Mouse (Mus musculus): ENCODE data around the gene Coa4.
A peak's percentile ranks its signal among the peaks of the same experiment; 100 is the strongest.

Gene Coa4

GRCm38 (mm10) chr7:100536804-100537518 is at the start of gene Coa4:
TSS of gene Coa4 (plus strand) at chr7:100537071.
- DNase-seq (ENCODE audit: low spot score) = peak; percentile 84

DNA sequence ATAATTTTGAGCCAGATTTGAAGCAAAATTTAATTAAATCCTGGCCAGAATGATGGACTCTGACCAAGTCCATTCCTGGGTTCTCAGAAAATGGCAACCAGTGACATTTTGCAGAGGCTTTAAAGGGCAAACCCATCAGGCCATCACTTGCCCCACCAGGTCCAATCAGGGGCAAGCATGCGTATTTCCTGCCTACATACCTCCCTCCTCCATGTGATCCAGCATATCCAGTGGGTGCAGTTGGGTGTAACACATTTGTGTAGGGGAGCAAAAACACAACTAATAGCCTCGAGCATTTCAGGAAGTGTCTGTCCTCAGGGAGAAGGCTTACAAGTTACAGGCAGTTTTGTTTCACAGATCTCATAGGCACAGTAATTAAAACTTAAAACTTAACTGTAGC is 49.6 kb upstream of the Coa4 start:
- no peak for DNase-seq (ENCODE audit: low spot score)

GRCm38 (mm10) chr7:100488474-100489048 is 48.3 kb upstream of the Coa4 start:
- peak; percentile 43 for DNase-seq (ENCODE audit: low spot score)

GRCm38 (mm10) chr7:100492391-100493116 is 44.3 kb upstream of the Coa4 start:
- peak; percentile 71 for DNase-seq (ENCODE audit: low spot score)

DNA sequence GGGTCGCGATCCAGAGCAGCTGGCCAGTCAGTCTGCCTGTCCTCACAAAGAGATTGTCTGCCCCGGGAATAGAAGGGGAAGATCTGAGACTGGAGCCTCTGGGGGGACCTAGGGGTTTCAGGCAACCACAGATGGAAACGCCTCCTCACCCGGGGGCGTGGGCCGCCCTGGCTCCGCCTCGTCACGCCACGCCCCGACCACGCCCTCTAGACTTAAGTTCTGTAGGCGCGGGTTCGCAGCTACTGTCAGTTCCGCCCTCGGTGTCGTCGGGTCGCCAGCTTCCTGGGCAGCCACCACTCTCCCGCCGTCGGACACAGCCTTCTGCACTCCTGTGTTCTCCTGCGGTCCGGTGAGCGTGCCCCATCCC is 43.8 kb upstream of the Coa4 start, which contains the start of gene Ucp2:
Ucp2 (plus strand) TSS at position 221 of the 367 bp plus-strand sequence.
- DNase-seq (ENCODE audit: low spot score) = peak; percentile 92

DNA sequence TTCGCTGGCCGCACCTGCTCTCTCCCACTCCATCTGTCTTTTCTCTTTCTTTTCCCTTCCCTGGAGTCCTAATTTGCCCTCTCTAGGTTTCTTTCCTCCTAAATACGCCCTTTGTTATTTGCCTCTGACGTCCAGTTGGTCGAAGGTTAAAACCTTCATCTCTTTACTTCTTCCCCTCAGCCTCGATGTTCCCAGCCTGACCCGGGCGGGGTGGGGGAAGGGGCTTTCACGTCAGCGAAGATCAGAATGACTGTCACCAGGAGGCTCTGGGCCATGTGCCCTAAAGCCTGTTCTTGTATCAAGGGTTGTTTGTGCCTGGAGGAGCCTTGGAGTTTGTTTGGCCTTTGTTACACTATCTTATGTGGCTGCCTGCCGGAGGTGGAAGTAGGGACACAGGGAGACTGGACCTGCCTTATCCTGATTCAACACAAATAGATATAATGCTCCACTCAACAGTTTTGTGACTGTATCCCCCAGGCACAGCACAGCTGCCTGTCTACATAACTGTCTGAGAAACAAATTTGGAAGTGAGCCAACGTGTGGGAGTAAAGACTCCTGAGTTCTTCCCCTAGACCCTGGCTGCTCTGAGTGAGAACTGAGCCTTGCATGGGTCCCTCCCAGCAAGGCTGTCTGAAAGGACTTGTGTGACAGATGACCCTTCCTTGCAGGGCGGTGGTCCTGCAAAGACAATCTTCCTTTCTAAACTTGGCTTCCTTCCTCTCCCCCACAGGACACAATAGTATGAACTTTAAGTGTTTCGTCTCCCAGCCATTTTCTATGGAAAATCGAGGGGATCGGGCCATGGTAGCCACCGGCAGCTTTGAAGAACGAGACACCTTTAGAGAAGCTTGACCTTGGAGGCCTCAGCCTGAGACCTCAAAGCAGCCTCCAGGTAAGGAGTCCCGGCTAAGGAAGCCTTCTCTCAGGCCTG is 43.1 kb upstream of the Coa4 start:
- peak; percentile 55 for DNase-seq (ENCODE audit: low spot score)

DNA sequence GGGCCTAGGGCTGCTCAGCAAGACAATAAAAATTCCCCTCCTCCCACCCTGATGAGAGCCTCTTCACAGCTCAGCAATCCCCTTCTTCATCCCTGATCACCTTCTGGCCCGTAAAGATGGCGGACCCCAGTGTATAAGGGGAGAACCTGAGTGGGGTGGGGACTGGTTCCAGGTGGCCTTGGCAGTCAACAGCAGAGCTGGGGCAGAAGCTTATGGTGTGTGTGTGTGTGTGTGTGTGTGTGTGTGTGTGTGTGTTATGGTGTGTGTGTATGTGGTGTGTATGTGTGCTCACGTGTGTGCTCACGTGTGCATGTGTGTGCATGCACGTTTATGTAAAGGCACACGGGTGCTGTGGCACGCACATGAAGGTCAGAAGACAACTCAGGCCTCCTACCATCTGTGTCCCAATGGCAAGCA is 42.4 kb upstream of the Coa4 start:
- DNase-seq (ENCODE audit: low spot score) = no peak

GRCm38 (mm10) chr7:100495042-100495441 is 41.8 kb upstream of the Coa4 start:
- no peak for DNase-seq (ENCODE audit: low spot score)

DNA sequence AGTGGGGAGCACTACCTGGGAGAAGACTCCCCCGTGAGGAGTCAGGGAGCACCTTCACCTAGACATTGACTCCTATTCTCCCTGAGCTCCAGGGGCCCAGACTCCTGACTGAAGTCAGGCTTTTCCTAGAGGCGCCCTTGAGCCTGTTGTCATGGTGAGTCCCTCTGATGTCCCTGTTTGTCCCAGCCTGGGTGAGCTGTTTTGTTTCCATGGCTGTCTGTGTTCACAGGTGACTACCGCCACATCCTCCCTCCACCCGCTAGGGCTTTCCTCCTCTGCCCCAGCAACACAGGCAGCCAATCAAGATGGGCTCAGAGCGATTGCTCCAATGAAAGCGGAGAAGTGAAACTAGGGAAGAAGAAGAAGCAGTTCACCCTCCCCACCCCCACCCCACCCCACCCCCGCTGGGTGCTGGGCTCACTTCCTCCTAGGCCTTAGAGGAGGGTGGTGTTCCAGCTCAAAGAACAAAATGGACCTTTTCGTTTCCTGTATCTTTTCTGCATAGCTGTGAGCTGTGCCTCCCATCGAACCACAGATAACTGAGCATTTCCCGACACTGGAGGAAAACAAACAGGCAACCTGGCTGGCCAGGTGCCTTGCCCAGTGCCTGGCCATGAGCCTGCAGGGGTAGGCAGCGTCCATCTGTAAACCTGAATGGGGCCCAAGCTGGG is 41.2 kb upstream of the Coa4 start:
- peak; percentile 64 for DNase-seq (ENCODE audit: low spot score)

GRCm38 (mm10) chr7:100496371-100496770 is 40.5 kb upstream of the Coa4 start:
- no peak for DNase-seq (ENCODE audit: low spot score)

GRCm38 (mm10) chr7:100496791-100497190 is 40.1 kb upstream of the Coa4 start:
- no peak for DNase-seq (ENCODE audit: low spot score)

DNA sequence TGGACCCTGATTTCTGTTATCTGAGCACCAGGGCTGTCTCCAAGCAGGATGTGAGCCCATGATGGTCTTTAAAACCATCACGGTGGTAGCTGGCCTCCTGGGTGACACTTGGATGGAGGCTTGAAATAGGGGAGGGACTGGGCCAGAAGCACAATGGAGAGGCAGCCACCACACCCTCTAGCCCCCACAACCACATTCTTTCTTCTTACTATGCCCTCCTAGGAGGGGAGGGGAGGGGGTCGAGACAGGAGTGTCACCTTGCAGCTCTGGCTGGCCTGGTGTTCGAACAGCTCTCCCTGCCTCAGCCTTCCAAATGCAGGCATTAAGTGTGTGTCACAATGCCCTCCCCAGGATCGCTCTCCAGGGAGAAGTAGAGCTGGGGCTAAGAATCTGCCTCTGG is 39.5 kb upstream of the Coa4 start:
- no peak for DNase-seq (ENCODE audit: low spot score)

DNA sequence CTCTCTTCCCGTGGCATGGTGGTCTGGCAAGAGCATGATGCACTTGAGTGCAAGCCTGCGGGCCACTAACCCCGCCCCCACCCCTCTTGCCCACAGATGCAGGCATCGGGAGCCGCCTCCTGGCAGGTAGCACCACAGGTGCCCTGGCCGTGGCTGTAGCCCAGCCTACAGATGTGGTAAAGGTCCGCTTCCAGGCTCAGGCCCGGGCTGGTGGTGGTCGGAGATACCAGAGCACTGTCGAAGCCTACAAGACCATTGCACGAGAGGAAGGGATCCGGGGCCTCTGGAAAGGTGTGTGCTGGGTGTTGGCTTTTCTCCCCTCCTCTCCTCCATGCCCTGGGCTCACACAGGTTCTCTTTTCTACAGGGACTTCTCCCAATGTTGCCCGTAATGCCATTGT is 38.9 kb upstream of the Coa4 start:
- no peak for DNase-seq (ENCODE audit: low spot score)

DNA sequence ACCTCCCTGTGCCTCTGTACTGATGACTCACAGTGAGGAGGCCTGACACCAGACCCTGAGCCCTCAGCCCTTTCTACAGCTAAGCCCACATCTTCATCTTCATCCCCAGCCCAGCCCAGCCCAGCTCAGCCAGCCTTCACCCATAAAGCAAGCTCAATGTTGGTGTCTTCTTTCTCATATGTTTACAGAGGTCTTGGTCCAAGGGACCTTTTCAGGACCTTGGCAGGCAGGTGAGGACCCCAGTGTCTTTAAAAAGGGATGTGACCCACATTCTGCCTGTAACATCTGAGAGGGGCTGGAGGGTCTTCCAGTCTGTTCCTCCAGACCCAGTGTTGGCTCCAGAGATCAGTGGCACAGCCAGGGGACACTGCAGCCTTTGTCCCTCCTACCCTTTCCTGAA is 37.4 kb upstream of the Coa4 start:
- DNase-seq (ENCODE audit: low spot score) = no peak

- DNase-seq (ENCODE audit: low spot score) = peak; percentile 53
These were observed 36.4 kb upstream of the Coa4 start for GRCm38 (mm10) chr7:100500276-100500977.

GRCm38 (mm10) chr7:100501027-100501843 is 35.6 kb upstream of the Coa4 start:
- peak; percentile 34 for DNase-seq (ENCODE audit: low spot score)

DNA sequence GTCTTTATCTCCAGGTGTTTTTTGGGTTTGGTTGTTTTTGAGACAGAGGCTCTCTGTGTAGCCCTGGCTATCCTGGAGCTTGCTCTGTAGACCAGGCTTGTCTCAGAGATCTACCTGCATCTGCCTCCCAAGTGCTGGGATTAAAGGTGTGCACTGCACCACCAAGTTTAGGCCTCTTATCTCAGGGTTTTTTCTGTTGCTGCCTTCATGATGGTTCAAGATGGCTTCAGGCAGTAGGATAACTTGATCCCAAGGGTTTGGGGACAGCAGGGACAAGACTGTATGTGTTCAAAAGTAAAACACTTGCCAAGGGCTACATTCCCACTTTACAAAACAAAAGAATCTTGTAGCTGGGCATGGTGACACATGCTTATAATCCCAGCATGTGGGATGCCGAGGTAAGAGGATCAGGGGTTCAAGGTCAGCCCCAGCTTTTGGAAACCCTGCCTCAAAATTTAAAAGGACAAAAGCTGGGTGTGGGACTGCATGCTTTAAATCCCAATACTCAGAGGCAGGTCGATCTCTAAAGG is 35.0 kb upstream of the Coa4 start:
- DNase-seq (ENCODE audit: low spot score) = no peak

DNA sequence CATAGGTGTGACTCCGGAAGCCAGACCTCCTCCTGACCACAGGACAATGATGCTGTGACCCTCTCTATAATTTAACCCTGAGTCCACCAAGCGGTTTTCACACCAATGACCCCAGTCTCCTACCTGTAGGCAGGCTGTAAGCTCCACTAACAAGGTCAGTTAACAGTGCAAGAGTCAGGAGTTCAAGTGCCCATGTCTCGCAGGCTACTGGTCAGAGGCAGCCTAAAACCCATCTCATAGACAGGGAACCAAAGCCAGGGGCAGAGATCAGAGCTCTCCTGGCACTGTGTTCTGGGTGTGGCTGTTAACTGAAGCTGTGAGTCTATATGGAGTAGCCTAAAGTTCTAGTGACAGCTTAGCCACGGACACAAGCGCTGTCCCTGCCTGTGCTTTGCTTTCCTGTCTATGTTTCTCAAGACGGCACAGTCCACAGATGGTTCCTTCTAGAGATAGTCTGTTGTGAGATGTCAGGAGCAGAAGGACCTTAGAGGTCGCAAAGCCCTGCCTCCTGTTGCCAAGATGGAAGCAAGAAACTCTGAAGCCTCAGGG is 34.4 kb upstream of the Coa4 start:
- no peak for DNase-seq (ENCODE audit: low spot score)

GRCm38 (mm10) chr7:100503076-100503475 is 33.8 kb upstream of the Coa4 start:
- no peak for DNase-seq (ENCODE audit: low spot score)

Data from ovary, postnatal 36 days (tissue).